Mouse (Mus musculus) thymus, adult 2 months (tissue): Measurements from ENCODE around the gene Clk3.

Source experiments
- CTCF ChIP-seq: fragments of 200-500 bp; IDR thresholded peaks from 2 replicates; pipeline ENCODE4 v1.5.1; 2012; ENCODE audit warnings: mild to moderate bottlenecking, control low read depth, low read length, moderate library complexity, borderline replicate concordance; ENCODE audit not compliant: control insufficient read depth, poor library complexity, insufficient read depth; ENCODE audit errors: extremely low read depth
- POLR2A ChIP-seq: fragments of 200-500 bp; IDR thresholded peaks from 2 replicates; pipeline ENCODE4 v1.6.1; 2012; ENCODE audit warnings: mild to moderate bottlenecking, low read length, control low read depth, moderate library complexity; ENCODE audit not compliant: control insufficient read depth, poor library complexity, insufficient read depth; ENCODE audit errors: extremely low read depth

GRCm38 (mm10) chr9:57773754-57774153 is 8.1 kb upstream of the Clk3 start:
- TF ChIP-seq CTCF (no peak), POLR2A (no peak)
